Comparison of ENCODE assay signal across 9 mouse cellular contexts in genomic region chr2:118199867-118200266, GRCm38 (mm10). TPM values are rescaled to one million over a fixed set of nuclear protein-coding genes. Genes with fewer than 3 reads are reported as not detected.
DNase-seq lines count a peak whose midpoint lies in the region; ATAC-seq lines count a peak whose summit lies in the region.
"Had no signal": no experiment of that assay in that cellular context is flagged by ENCODE, and none has a peak within 500 bp of the region (broad histone marks: within the 10 kb centered on the region; RNA-seq: fewer than 3 reads in every experiment).

No protein-coding gene starts in this region.

- no peak overlapping the region for H3K27ac ChIP-seq in embryonic facial prominence, embryonic 13.5 days
- H3K27ac ChIP-seq: limb, embryonic 13.5 days had no signal

- no peak overlapping the region for H3K4me2 ChIP-seq in embryonic facial prominence, embryonic 13.5 days
- H3K4me2 ChIP-seq: limb, embryonic 13.5 days had no signal

- DNase-seq in CD8-positive naive resting alpha-beta T cell, adult 2 months (ENCODE audit: low read depth in 2 of 2, low spot score in 2 of 2) = peak; percentile 40 to 57
- DNase-seq in adrenal gland, postnatal 36 days = peak; percentile 77 to 84
- peak; percentile 40 to 49 for DNase-seq in heart, adult 9 months (ENCODE audit: low spot score in 2 of 2)
- peak; percentile 80 to 85 for DNase-seq in kidney, postnatal 25 days
- DNase-seq in lung, adult 18-20 months = peak; percentile 75 to 81
- peak; percentile 53 for DNase-seq in retina, adult 2 months (ENCODE audit: low read depth, low spot score)
- DNase-seq in thymus, postnatal 36 days = peak; percentile 54 to 60

- no peak overlapping the region for H3K9ac ChIP-seq in embryonic facial prominence, embryonic 13.5 days
- H3K9ac ChIP-seq: limb, embryonic 13.5 days had no signal

- H3K36me3 ChIP-seq in embryonic facial prominence, embryonic 13.5 days = no peaks in the 10 kb centered on the region
- H3K36me3 ChIP-seq: limb, embryonic 13.5 days had no signal

- H3K9me3 ChIP-seq in embryonic facial prominence, embryonic 13.5 days = no peaks in the 10 kb centered on the region
- H3K9me3 ChIP-seq: limb, embryonic 13.5 days had no signal

- 5% methylated on average over 5 of the region's 5 CpGs for WGBS in embryonic facial prominence, embryonic 13.5 days

- no peaks in the 10 kb centered on the region for H3K27me3 ChIP-seq in embryonic facial prominence, embryonic 13.5 days

- ATAC-seq in embryonic facial prominence, embryonic 13.5 days (ENCODE audit: insufficient number of reproducible peaks, insufficient read depth, low FRiP score, low TSS enrichment, low read depth) = peak; percentile 20; the same call in 1 of the 2 replicates

- peaks cover 17% of the 10 kb centered on the region for H3K4me1 ChIP-seq in embryonic facial prominence, embryonic 13.5 days

- H3K4me3 ChIP-seq in embryonic facial prominence, embryonic 13.5 days = no peak overlapping the region
- H3K4me3 ChIP-seq: limb, embryonic 13.5 days had no signal

RNA-seq across cellular contexts. Expression of gene Fsip1, which starts 56.9 kb away (rescaled TPM):
- under 1 TPM; 0.23 to 0.26 TPM for total RNA-seq in adrenal gland, postnatal 36 days (2021)
- 0.79 and 1.5 TPM in 2 replicates for polyA plus RNA-seq in embryonic facial prominence, embryonic 13.5 days (2015; fragmentation: Nextera tagmentation; extraction: Ambion mirVana)
